Mouse (Mus musculus): ENCODE results near the gene Pdcd10. TPM values are rescaled to one million over a fixed set of nuclear protein-coding genes. Genes with fewer than 3 reads are reported as not detected.

Pdcd10 gene
- 71.8 and 83.0 TPM in 2 replicates for polyA plus RNA-seq (2015; fragmentation: Nextera tagmentation; extraction: Ambion mirVana)

DNA sequence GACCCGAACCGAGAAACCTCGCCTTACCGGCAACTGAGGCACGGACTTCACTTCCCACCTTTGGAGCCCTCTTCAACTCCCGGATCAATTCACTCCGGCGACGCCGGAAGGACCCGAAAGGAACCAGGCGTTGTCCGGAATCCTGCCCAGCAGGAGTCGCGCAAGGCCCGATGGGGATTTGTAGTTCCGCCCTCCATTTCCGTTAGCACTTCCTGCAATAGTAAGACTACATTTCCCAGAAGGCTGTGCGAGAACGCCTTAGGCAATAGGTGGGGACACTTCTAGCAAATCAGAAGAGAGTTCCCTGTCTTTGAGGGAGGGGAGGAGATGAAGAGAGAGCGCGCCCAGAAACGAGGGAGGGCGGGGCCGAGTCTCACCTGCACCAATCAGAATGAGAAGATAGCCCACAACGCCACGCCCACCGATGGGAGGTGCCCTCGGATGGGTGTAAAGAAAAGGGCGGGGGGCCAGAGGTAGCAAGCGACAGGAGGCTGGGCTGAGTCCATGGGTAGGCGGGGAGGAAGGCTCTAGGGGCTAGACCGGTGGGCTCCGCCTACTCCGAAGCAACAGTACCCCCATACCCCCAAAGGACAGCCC, at the start of gene Pdcd10:
TSS of gene Pdcd10 (minus strand) at position 162 of the 597 bp plus-strand sequence.

GRCm38 (mm10) chr3:75557292-75557691, 636 bp upstream of the Pdcd10 start, which contains the start of gene Serpini1:
Serpini1 (plus strand) TSS chr3:75557547.

GRCm38 (mm10) chr3:75482056-75482455, 74.6 kb downstream of the Pdcd10 start, which contains the start of gene Wdr49:
Wdr49 (minus strand) TSS chr3:75482156.

Other genes with a start within 250 kb of the Pdcd10 start
- not detected in 2 replicates for gene Wdr49, start 74.7 kb downstream of the Pdcd10 start, polyA plus RNA-seq (2015; fragmentation: Nextera tagmentation; extraction: Ambion mirVana)
- 0.44 and 0.53 TPM in 2 replicates for gene Serpini1, start 691 bp upstream of the Pdcd10 start, polyA plus RNA-seq (2015; fragmentation: Nextera tagmentation; extraction: Ambion mirVana)
- gene Gm29133, start 191.3 kb upstream of the Pdcd10 start, polyA plus RNA-seq (2015; fragmentation: Nextera tagmentation; extraction: Ambion mirVana) = not detected in 2 replicates